Mouse (Mus musculus) CD4-positive naive resting alpha-beta T cell, adult 76 days (primary cell): Measurements from ENCODE around the gene Dcaf1. TPM values are rescaled to one million over a fixed set of nuclear protein-coding genes. Genes with fewer than 3 reads are reported as not detected.

Experiments
- total RNA-seq: library from RNA; stranded (reverse); gene quantifications from one replicate; pipeline ENCODE4 v1.2.4, GENCODE M21; 2023

Gene Dcaf1
- total RNA-seq, result 53.2 TPM

GRCm38 (mm10) chr9:106821618-106822380, at the start of gene Dcaf1:
Dcaf1 (plus strand) TSS chr9:106821874.

GRCm38 (mm10) chr9:106788812-106789321, 32.8 kb upstream of the Dcaf1 start, which contains the start of gene Rad54l2:
Rad54l2 (minus strand) TSS chr9:106789194.

GRCm38 (mm10) chr9:106886828-106887702, 65.4 kb downstream of the Dcaf1 start, which contains the start of gene Rbm15b:
Rbm15b (minus strand) TSS chr9:106887428.

GRCm38 (mm10) chr9:106891829-106892551, 70.3 kb downstream of the Dcaf1 start, which contains the start of gene Manf:
Manf (minus strand) TSS chr9:106891979.

Other genes with a start within 250 kb of the Dcaf1 start
- gene Iqcf6, start 195.3 kb upstream of the Dcaf1 start, total RNA-seq, result not detected
- not detected for gene Grm2, start 165.8 kb upstream of the Dcaf1 start, total RNA-seq
- gene Tex264, start 135.9 kb upstream of the Dcaf1 start, total RNA-seq, result 53.7 TPM
- gene Rad54l2, start 32.7 kb upstream of the Dcaf1 start, total RNA-seq, result 35.5 TPM
- 39.9 TPM for gene Rbm15b, start 65.6 kb downstream of the Dcaf1 start, total RNA-seq
- gene Manf, start 70.1 kb downstream of the Dcaf1 start, total RNA-seq, result 93.0 TPM